Mouse (Mus musculus): ENCODE measurements around the gene Lgi2. TPM values are rescaled to one million over a fixed set of nuclear protein-coding genes. Genes with fewer than 3 reads are reported as not detected.

Gene Lgi2
- polyA plus RNA-seq, 1 experiment, result 22.5 TPM

GRCm38 (mm10) chr5:52539483-52539882 is 26.8 kb downstream of the Lgi2 start:
- no peak for DNase-seq (ENCODE audit: extremely low spot score in 1 of 2, low spot score in 1 of 2)

DNA sequence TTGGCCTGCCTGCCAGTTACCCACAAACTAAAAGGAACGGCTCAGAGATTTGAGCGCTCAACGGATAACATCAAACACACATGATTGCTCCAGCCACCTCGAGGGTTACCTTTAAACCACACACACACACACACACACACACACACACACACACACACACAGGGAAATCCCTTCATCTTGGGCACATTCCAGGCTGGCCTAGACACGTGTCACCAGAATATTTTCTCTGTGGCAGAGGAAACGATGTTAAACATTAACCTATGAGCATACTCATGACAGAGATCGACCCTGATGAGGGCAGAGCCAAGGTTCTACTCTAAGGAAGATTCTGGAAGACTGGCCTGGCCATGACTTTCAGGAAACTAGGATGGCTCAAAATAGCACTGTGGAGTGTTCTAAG is 29.2 kb downstream of the Lgi2 start:
- no peak for DNase-seq (ENCODE audit: extremely low spot score in 1 of 2, low spot score in 1 of 2)

- DNase-seq (ENCODE audit: extremely low spot score in 1 of 2, low spot score in 1 of 2), result no peak
Measured at GRCm38 (mm10) chr5:52534798-52535590, 31.3 kb downstream of the Lgi2 start.

DNA sequence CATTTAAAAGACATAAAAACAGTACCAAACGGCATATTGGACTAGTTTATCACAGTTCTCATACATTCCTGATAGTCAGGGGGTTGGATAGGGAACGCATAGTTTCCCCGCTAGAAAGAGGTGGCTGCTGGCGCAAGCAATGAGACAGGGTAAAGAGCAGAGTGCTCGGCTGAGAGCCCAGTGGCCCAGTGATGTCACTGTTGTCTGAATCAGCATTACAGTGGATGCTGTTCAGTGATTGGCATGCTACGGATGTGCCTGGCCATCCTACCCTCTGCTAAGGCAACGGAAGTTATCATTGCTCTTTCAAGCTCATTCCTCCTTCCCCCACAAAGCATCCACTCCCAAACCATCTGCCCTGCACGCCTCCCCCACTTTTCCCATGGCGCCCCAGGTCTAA is 32.6 kb downstream of the Lgi2 start:
- DNase-seq (ENCODE audit: extremely low spot score in 1 of 2, low spot score in 1 of 2), result no peak

DNA sequence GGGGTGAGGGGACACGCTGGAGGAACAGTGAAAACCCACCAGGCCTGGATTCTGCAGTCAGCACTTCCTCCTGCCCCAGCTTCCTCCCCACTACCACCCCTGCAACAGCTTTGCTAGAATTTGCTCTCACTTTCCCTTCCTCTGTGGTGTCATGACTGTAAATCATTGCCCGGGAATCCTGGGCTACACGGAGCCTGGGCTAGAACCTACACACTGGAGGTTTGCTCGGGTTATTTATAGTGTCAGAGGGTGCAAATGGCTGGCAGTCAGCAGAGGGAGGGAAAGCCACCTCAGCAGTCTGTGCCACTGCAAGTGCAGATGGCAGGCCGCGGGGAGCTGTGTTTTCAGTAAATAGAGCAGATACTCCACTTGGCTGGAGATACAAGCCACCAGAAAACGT is 37.7 kb downstream of the Lgi2 start:
- DNase-seq (ENCODE audit: extremely low spot score in 1 of 2, low spot score in 1 of 2), result peak; percentile 22 to 54

DNA sequence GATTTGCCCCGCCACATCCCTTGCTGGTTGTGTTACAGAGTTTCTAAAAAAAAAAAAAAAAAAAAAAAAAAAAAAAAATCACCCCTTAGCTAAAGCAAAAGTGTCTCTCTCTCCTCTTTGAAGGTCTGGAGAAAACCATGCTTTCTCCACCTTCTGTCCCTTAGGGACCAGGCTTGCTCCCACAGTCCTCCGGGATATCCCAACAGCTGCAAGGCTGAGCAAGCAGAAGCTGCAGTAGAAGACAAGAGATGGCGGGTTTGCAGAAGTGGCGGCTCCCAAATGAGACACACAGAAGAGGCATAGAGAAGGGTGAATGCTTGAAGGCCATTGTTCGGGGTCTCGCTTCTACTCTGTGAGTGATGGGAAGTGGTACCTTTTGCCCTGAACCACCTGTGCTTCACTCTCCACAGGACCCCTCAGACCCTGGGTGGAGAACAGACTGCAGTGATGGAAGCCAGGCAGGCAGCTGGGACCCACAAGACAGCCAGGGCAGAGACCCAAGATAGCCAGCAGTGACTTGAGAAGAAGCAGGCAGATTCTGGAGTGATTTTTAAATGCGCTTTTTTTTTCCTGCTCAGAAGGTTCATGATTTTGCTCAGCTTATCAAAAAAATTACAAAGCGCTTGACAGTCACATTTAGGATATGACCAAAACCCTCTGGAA is 39.8 kb downstream of the Lgi2 start:
- no peak for DNase-seq (ENCODE audit: extremely low spot score in 1 of 2, low spot score in 1 of 2)

- DNase-seq (ENCODE audit: extremely low spot score in 1 of 2, low spot score in 1 of 2), result peak; percentile 14 to 79
Measured at GRCm38 (mm10) chr5:52524207-52524606, 42.1 kb downstream of the Lgi2 start.

- DNase-seq (ENCODE audit: extremely low spot score in 1 of 2, low spot score in 1 of 2), result no peak
Measured at GRCm38 (mm10) chr5:52519921-52520320, 46.3 kb downstream of the Lgi2 start.

GRCm38 (mm10) chr5:52516072-52516476 is 50.2 kb downstream of the Lgi2 start:
- peak in 1 of 2 experiments; percentile 28 for DNase-seq (ENCODE audit: extremely low spot score in 1 of 2, low spot score in 1 of 2)

GRCm38 (mm10) chr5:52515246-52516021 is 50.8 kb downstream of the Lgi2 start:
- peak; percentile 29 to 87 for DNase-seq (ENCODE audit: extremely low spot score in 1 of 2, low spot score in 1 of 2)

DNA sequence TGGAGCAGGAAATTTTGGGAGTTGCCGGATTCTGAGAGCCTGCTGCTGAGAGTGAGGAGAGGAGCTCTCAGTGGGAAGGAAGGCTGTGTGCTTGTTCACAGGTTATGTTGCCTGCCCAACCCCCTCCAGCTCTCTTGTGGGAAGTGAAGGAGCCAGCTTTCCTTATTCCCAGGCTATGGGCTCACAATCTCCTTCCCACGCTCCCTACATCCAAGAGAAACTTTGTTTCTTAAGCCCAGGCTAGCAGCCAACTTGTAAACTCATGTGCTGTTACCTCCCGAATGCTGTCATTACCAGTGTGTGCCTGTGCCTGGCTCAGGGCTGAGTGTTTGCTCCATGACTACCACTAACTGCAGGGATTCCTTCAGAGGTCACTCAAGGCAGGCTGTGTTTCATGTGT is 55.2 kb downstream of the Lgi2 start:
- DNase-seq (ENCODE audit: extremely low spot score in 1 of 2, low spot score in 1 of 2), result peak in 1 of 2 experiments; percentile 31

GRCm38 (mm10) chr5:52509416-52509815 is 56.8 kb downstream of the Lgi2 start:
- DNase-seq (ENCODE audit: extremely low spot score in 1 of 2, low spot score in 1 of 2), result no peak

- DNase-seq (ENCODE audit: extremely low spot score in 1 of 2, low spot score in 1 of 2), result no peak
Measured at GRCm38 (mm10) chr5:52504666-52505065, 61.6 kb downstream of the Lgi2 start.

DNA sequence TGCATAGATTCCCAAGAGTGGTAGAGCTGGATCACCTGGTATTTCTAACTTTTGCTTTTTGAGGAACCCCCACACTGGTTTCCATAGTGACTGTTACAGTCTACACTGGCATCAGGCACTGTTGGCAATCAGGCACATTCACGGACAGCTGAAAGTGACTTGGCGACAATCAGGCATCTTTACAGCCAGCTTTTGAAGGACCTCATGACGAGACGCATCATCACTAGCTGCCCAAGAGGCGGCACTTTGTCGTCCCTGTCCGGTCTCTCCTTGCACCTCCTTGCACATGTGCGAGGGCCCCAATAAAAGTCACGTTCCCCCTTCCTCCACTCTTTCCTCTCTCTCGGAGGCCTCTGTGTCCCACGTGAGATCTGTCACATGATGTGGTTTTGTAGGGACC is 62.1 kb downstream of the Lgi2 start:
- DNase-seq (ENCODE audit: extremely low spot score in 1 of 2, low spot score in 1 of 2), result peak in 1 of 2 experiments; percentile 7

DNA sequence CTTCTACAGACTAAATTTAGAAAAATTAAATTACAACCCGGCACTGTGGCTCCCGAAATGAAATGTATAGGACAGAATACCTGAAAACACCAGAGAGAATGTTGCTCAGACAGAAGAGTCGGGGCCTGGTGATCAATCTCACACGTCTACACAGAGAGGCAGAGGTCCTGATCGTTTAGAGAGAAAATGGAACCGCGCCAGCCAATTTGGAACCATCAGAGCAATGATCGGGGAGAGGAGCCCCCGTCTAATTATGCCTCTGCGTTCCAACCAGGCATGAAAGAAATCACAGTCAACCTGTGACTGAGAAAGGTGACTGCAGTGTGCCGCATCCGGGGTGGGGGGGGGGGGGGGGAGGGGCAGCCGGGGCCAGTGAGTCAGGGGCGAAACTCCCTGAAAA is 70.6 kb downstream of the Lgi2 start:
- DNase-seq (ENCODE audit: extremely low spot score in 1 of 2, low spot score in 1 of 2), result no peak

DNA sequence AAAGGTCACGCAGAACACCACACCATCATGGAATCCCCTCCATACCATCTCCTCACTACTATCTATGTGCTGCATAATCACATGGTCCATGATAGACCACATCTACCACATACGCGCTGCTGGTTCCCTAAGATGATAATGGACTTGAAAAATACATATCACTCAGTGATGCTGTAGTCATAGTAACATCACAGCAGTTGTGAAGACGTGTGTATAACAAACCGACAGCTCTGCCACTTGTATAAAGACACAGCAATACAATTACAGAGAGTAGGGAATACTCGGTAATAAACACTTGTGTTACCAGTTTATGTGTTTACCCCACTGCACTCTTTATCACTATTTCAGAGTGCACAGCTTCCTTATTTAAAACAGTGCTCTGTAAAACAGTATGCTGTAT is 74.8 kb downstream of the Lgi2 start:
- no peak for DNase-seq (ENCODE audit: extremely low spot score in 1 of 2, low spot score in 1 of 2)

GRCm38 (mm10) chr5:52487559-52488430 is 78.5 kb downstream of the Lgi2 start:
- peak in 1 of 2 experiments; percentile 19 for DNase-seq (ENCODE audit: extremely low spot score in 1 of 2, low spot score in 1 of 2)

All from frontal cortex, adult 2 months (tissue).